8 mouse cellular contexts compared by ENCODE assay signal in the genomic region with DNA sequence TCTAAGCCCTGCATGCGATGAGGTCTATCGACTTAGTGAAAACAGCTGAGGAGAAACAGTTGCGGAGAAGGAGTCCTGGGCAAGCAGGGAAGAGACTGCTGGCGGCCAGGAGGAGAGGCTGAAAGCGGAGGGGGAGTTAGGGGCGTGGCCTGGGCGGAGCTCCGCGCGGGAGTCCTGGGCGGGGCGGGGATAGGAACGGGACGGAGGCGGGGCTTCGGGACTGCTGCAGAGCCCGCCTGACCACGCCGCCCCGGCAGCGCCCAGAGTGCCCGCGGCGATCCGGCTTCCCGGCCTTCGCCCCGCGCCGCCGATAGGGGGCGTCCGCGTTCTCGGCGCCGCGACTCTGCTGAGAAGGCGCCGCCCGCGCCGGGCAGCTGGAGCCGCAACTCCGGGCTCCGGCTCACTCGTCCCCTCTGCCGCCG. TPM values are rescaled to one million over a fixed set of nuclear protein-coding genes. Genes with fewer than 3 reads are reported as not detected.
DNase-seq lines count a peak whose midpoint lies in the region; ATAC-seq lines count a peak whose summit lies in the region.

A gene (plus strand): TSS at position 338 of the 422 bp plus-strand sequence.

- intact Hi-C loops in left cerebral cortex, postnatal 14 days (cut with DNase I) = loop anchor here (2.0 kb wide), 1 partner anchor 41 kb away; a partner anchor contains a TSS

- H3K4me3 ChIP-seq in intestine, embryonic 14.5 days (ENCODE audit: low read depth, low read length) = peak within 1 kb of the TSS; percentile 65

- ATAC-seq in intestine, embryonic 14.5 days (replicated peaks; ENCODE audit: low FRiP score, low TSS enrichment, low read depth) = peak; percentile 96

- peak within 1 kb of the TSS; percentile 77 for H3K9ac ChIP-seq in intestine, embryonic 14.5 days (ENCODE audit: low read length)

- H3K36me3 ChIP-seq in intestine, embryonic 14.5 days (ENCODE audit: control insufficient read depth, insufficient read depth, low read length) = no peaks in the 10 kb centered on the region

- peak; percentile 98 to 99 for DNase-seq in adrenal gland, adult 18-20 months (ENCODE audit: low spot score in 2 of 2)
- peak; percentile 98 for DNase-seq in embryo, embryonic 11 days
- DNase-seq in gastrocnemius, postnatal 25 days = peak; percentile 100
- peak; percentile 99 for DNase-seq in intestine, embryonic 14.5 days (ENCODE audit: low spot score)
- DNase-seq in left cerebral cortex, postnatal 14 days (ENCODE audit: low spot score in 2 of 2) = peak; percentile 98
- DNase-seq in mesoderm, embryonic 11.5 days (ENCODE audit: low read depth, low spot score) = peak; percentile 97
- peak; percentile 96 for DNase-seq in right cerebral cortex, postnatal 36 days (ENCODE audit: low spot score in 2 of 2)
- DNase-seq in yolk sac, embryonic 10.5 days (ENCODE audit: low spot score) = peak; percentile 99

- H3K27me3 ChIP-seq in intestine, embryonic 14.5 days (replicated peaks; ENCODE audit: control insufficient read depth, insufficient read depth, low read length) = no peaks in the 10 kb centered on the region

- peak within 1 kb of the TSS; percentile 84 for H3K4me2 ChIP-seq in intestine, embryonic 14.5 days (ENCODE audit: low read length)

- no peaks in the 10 kb centered on the region for H3K9me3 ChIP-seq in intestine, embryonic 14.5 days (ENCODE audit: control insufficient read depth, low read length)

- H3K27ac ChIP-seq in intestine, embryonic 14.5 days (ENCODE audit: low read depth) = peak within 1 kb of the TSS; percentile 81

- peaks cover 10% of the 10 kb centered on the region for H3K4me1 ChIP-seq in intestine, embryonic 14.5 days (replicated peaks; ENCODE audit: control insufficient read depth, insufficient read depth, low read length)

- under 1% methylated on average over 32 of the region's 49 CpGs for WGBS in intestine, embryonic 14.5 days

RNA-seq across cellular contexts. Expression of the gene that starts here (rescaled TPM):
- 10 to 100 TPM; 13.2 to 16.2 TPM for total RNA-seq in adrenal gland, adult 18-20 months (2021)
- 1 to 10 TPM; 5.7 to 6.8 TPM for total RNA-seq in gastrocnemius, postnatal 25 days (2021)
- 5.3 and 6.0 TPM in 2 replicates for polyA plus RNA-seq in intestine, embryonic 14.5 days (2014; fragmentation: Nextera tagmentation; extraction: Ambion mirVana)
- total RNA-seq in left cerebral cortex, postnatal 14 days (2021) = 10 to 100 TPM; 37.5 to 37.8 TPM

Comparison
In these comparisons a context has a peak if more than half of its experiments do, and no peak if none do; other contexts are left out.
1. Peak in every context shown above with its lines: DNase-seq, ATAC-seq, H3K4me3 ChIP-seq and H3K27ac ChIP-seq.